Mouse (Mus musculus) forebrain, embryonic 13.5 days (tissue): ENCODE results near the gene Uroc1. TPM values are rescaled to one million over a fixed set of nuclear protein-coding genes. Genes with fewer than 3 reads are reported as not detected.

Experiments used
- ATAC-seq: fragments of 200-750 bp; cut with Nextera tagmentation; 2 replicates; pipeline ENCODE4 v1.8.0; 2017
- H3K27ac ChIP-seq: fragments of 300-500 bp; sonication (generic); 2 replicates; pipeline ENCODE4 v1.5.1; 2015; ENCODE audit warnings: inconsistent platforms, mild to moderate bottlenecking, moderate library complexity
- H3K27me3 ChIP-seq: fragments of 300-500 bp; sonication (generic); 2 replicates; pipeline ENCODE4 v1.6.1; 2015; ENCODE audit warnings: mild to moderate bottlenecking, inconsistent platforms
- H3K36me3 ChIP-seq: fragments of 300-500 bp; sonication (generic); 2 replicates; pipeline ENCODE4 v1.6.1; 2015; ENCODE audit warnings: mild to moderate bottlenecking, inconsistent platforms; ENCODE audit not compliant: poor library complexity, severe bottlenecking
- H3K4me1 ChIP-seq: fragments of 300-500 bp; sonication (generic); 2 replicates; pipeline ENCODE4 v1.6.1; 2015; ENCODE audit warnings: inconsistent platforms
- H3K4me2 ChIP-seq: fragments of 300-500 bp; sonication (generic); 2 replicates; pipeline ENCODE4 v1.6.1; 2015; ENCODE audit warnings: inconsistent platforms, mild to moderate bottlenecking, moderate library complexity
- H3K4me3 ChIP-seq: fragments of 300-500 bp; sonication (generic); 2 replicates; pipeline ENCODE4 v1.5.1; 2015; ENCODE audit warnings: mild to moderate bottlenecking, inconsistent platforms
- H3K9ac ChIP-seq: fragments of 300-500 bp; sonication (generic); 2 replicates; pipeline ENCODE4 v1.6.1; 2015; ENCODE audit warnings: mild to moderate bottlenecking, inconsistent platforms
- H3K9me3 ChIP-seq: fragments of 300-500 bp; sonication (generic); replicated peaks from 2 replicates; pipeline ENCODE4 v1.6.1; 2016; ENCODE audit warnings: inconsistent platforms
- WGBS: fragments of 180-500 bp; shearing (Covaris S2); methylation state at CpG from one replicate; pipeline ENCODE4 v1.1.7; 2015; 5-methylcytosine and 5-hydroxymethylcytosine counted together
- polyA plus RNA-seq: library from polyadenylated mRNA; unstranded; fragments of >200 nt; fragmentation: Nextera tagmentation; extraction: Ambion mirVana; gene quantifications from 2 replicates; pipeline ENCODE4 v1.2.1, GENCODE M21; 2015

Gene Uroc1
- polyA plus RNA-seq, 1 experiment from 2014 or later = not detected

DNA sequence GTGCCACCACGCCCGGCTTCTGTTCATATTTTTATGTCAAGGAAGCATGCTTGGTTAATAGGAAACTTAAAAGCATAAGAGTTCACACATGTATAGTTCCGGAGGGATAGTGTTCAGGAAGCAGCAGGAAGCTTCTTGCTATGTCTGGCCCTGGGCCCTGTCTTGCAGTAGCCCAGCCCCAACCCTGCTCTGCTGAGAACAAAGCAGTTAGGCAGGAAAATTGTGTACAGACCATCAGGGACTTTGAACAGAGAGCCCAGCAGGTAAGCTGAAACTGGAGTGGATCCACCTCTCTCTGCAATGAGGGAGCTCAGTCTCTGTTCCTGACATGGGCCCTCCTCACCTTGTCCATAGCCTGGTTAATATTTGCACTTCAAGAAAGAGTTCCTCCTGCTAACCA lies 64.2 kb downstream of the Uroc1 start:
- ATAC-seq = no peak
- WGBS = 86% methylated on average over 3 of the region's 3 CpGs

DNA sequence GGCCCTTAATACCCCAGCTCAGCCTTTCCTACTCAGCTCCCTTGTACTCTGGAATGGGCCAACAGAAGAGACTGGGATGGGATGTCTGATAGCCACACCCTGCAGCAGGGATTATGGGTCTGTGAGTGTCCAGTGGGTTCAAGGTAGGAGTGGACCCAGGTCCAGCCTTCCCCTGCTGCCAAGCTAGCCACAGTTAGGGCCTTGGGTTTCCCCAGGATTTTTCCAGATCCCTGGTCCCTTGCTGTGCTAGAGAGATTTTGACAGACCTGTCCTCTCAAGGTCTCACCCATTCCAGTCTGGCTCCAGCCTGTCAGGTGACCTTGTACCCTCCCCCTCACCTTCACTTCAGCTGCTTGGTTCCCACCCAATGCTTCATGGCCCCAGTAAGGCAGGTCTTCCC lies 75.5 kb downstream of the Uroc1 start:
- H3K27ac ChIP-seq = no peak overlapping the region
- no peak for ATAC-seq

More for the DNA sequence above, 64.2 kb downstream of the Uroc1 start:
- H3K4me1 ChIP-seq = no peaks in the 10 kb centered on the region
- H3K4me2 ChIP-seq = no peak overlapping the region
- H3K9me3 ChIP-seq = no peaks in the 10 kb centered on the region
- H3K4me3 ChIP-seq = no peak overlapping the region
- H3K36me3 ChIP-seq = peaks cover 50% of the 10 kb centered on the region
- no peaks in the 10 kb centered on the region for H3K27me3 ChIP-seq
- H3K27ac ChIP-seq = no peak overlapping the region
- no peak overlapping the region for H3K9ac ChIP-seq

DNA sequence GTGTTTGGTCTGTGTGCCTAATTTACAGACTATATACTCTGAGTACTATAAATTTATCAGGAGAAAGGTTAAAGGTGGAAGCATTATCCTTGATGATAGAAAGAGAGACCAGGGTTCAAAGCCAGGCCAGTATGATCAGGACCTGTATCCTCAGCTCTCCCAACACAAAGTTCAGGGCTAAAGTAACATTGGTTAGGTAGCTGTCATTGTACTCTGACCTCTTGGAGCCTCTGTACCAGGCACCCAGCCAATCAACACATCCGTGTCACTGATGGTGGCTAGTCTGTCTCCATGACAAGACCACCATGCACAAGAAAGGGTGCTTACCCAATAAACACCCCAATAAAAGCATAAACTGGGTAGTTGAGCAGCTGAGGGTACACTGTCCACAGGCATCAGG lies 77.9 kb downstream of the Uroc1 start:
- Histone ChIP-seq H3K4me1 (no peaks in the 10 kb centered on the region), H3K27me3 (no peaks in the 10 kb centered on the region), H3K9me3 (no peaks in the 10 kb centered on the region), H3K9ac (no peak overlapping the region), H3K27ac (no peak overlapping the region), H3K36me3 (peaks cover 5% of the 10 kb centered on the region), H3K4me2 (no peak overlapping the region), H3K4me3 (no peak overlapping the region)
- 73% methylated on average over 1 of the region's 1 CpGs for WGBS
- no peak for ATAC-seq

More for the DNA sequence above, 75.5 kb downstream of the Uroc1 start:
- no peaks in the 10 kb centered on the region for H3K4me1 ChIP-seq
- no peak overlapping the region for H3K4me2 ChIP-seq
- no peak overlapping the region for H3K9ac ChIP-seq
- no peak overlapping the region for H3K4me3 ChIP-seq
- H3K36me3 ChIP-seq = peaks cover 25% of the 10 kb centered on the region
- no peaks in the 10 kb centered on the region for H3K9me3 ChIP-seq
- H3K27me3 ChIP-seq = no peaks in the 10 kb centered on the region

DNA sequence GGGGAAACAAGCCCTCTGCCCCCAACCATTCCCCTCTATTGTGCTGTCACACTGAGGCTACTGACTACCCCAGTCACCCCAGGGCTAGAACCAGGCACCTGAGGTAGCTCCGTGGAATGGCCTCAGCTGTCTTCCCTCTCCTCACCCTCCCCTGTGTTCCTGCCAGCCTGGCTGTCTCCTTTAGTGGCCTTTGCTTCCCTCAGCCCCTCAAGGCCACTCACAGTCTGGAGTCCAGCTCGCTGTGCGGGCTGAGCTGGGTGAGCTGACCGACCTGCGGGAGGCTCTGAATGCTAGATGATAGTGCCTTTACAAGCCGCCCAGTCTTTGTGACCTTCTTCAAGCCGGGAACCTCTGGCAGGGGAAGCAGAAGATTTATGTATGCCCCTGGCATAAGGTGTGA lies 78.8 kb downstream of the Uroc1 start:
- Histone ChIP-seq H3K4me2 (no peak overlapping the region), H3K9me3 (no peaks in the 10 kb centered on the region), H3K9ac (no peak overlapping the region), H3K27me3 (no peaks in the 10 kb centered on the region), H3K27ac (no peak overlapping the region), H3K4me1 (no peaks in the 10 kb centered on the region), H3K36me3 (no peaks in the 10 kb centered on the region), H3K4me3 (no peak overlapping the region)
- 84% methylated on average over 7 of the region's 7 CpGs for WGBS
- ATAC-seq = no peak

Other genes with a start within 250 kb of the Uroc1 start
- not detected in 2 replicates for gene Vmn1r50, start 231.9 kb upstream of the Uroc1 start, polyA plus RNA-seq
- not detected in 2 replicates for gene Vmn1r51, start 210.7 kb upstream of the Uroc1 start, polyA plus RNA-seq
- not detected in 2 replicates for gene Vmn1r52, start 158.5 kb upstream of the Uroc1 start, polyA plus RNA-seq
- not detected in 2 replicates for gene V1ra8, start 130.5 kb upstream of the Uroc1 start, polyA plus RNA-seq
- gene Vmn1r53, start 108.8 kb upstream of the Uroc1 start, polyA plus RNA-seq = not detected in 2 replicates
- not detected in 2 replicates for gene Vmn1r54, start 87.0 kb upstream of the Uroc1 start, polyA plus RNA-seq
- gene BC048671, start 32.1 kb upstream of the Uroc1 start, polyA plus RNA-seq = not detected in 2 replicates
- gene Chst13, start 8.1 kb upstream of the Uroc1 start, polyA plus RNA-seq = 0.18 TPM in 1 of 2 replicates, not detected in the other
- 9.1 and 10.3 TPM in 2 replicates for gene Zxdc, start 36.2 kb downstream of the Uroc1 start, polyA plus RNA-seq
- gene Cfap100, start 95.5 kb downstream of the Uroc1 start, polyA plus RNA-seq = 3.1 TPM in 2 replicates
- 6.5 and 7.0 TPM in 2 replicates for gene Klf15, start 129.3 kb downstream of the Uroc1 start, polyA plus RNA-seq
- gene Aldh1l1, start 153.1 kb downstream of the Uroc1 start, polyA plus RNA-seq = 8.1 and 9.6 TPM in 2 replicates